Mouse (Mus musculus) MEL (cell line): ENCODE measurements around the gene Nudt19. TPM values are rescaled to one million over a fixed set of nuclear protein-coding genes. Genes with fewer than 3 reads are reported as not detected.

ENCODE experiments used
- DNase-seq: peaks from one replicate; pipeline ENCODE4 v3.0.0; 2011; ENCODE audit warnings: low read depth, low spot score
- H3K27ac ChIP-seq: 2 replicates; pipeline ENCODE4 v1.5.1; 2012; ENCODE audit warnings: low read depth, mild to moderate bottlenecking, control low read depth, low read length, moderate library complexity; ENCODE audit not compliant: control insufficient read depth
- H3K27me3 ChIP-seq, 2 experiments: fragments of 150-350 bp in 1 of 2; sonication (generic) in 1 of 2; 2 replicates each; pipeline ENCODE4 v1.6.1; 2012; ENCODE audit warnings: low read length in 2 of 2, mild to moderate bottlenecking in 2 of 2, improper control_type of control experiment in 1 of 2, moderate library complexity in 1 of 2; ENCODE audit not compliant: insufficient read depth in 2 of 2, control insufficient read depth in 1 of 2
- H3K36me3 ChIP-seq, 2 experiments: 2 replicates each; pipeline ENCODE4 v1.6.1; 2012 to 2014; ENCODE audit warnings: low read length in 2 of 2, improper control_type of control experiment in 1 of 2, inconsistent platforms in 1 of 2, mild to moderate bottlenecking in 1 of 2; ENCODE audit not compliant: insufficient read depth in 2 of 2, control insufficient read depth in 1 of 2
- H3K4me1 ChIP-seq, 2 experiments: fragments of 150-350 bp in 1 of 2; sonication (generic) in 1 of 2; 2 replicates each; pipeline ENCODE4 v1.6.1; 2012; ENCODE audit warnings: low read length in 2 of 2, improper control_type of control experiment in 1 of 2, mild to moderate bottlenecking in 1 of 2; ENCODE audit not compliant: insufficient read depth in 2 of 2, control insufficient read depth in 1 of 2
- H3K4me3 ChIP-seq, 2 experiments: fragments of 150-350 bp in 1 of 2; sonication (generic) in 1 of 2; 2 replicates each; pipeline ENCODE4 v1.5.1; 2012; ENCODE audit warnings: low read depth in 2 of 2, low read length in 2 of 2, mild to moderate bottlenecking in 2 of 2, moderate library complexity in 2 of 2, control low read depth in 1 of 2, improper control_type of control experiment in 1 of 2; ENCODE audit not compliant: control insufficient read depth in 1 of 2, insufficient read depth in 1 of 2
- H3K79me2 ChIP-seq: 2 replicates; pipeline ENCODE4 v1.6.1; 2012; ENCODE audit warnings: mild to moderate bottlenecking, low read length, moderate library complexity; ENCODE audit not compliant: control insufficient read depth, poor library complexity, insufficient read depth
- H3K9ac ChIP-seq: 2 replicates; pipeline ENCODE4 v1.6.1; 2012; ENCODE audit warnings: low read depth, mild to moderate bottlenecking, control low read depth, low read length, moderate library complexity; ENCODE audit not compliant: control insufficient read depth, poor library complexity, severe bottlenecking
- H3K9me3 ChIP-seq: fragments of 150-350 bp; sonication (generic); replicated peaks from 2 replicates; pipeline ENCODE4 v1.6.1; 2012; ENCODE audit warnings: mild to moderate bottlenecking, low read length, improper control_type of control experiment, moderate library complexity; ENCODE audit not compliant: insufficient read depth
- CHD2 ChIP-seq: IDR thresholded peaks from 2 replicates; pipeline ENCODE4 v1.6.1; 2011; ENCODE audit warnings: low read length, improper control_type of control experiment
- CTCF ChIP-seq, 3 experiments: IDR thresholded peaks in 2 of 3; conservative IDR thresholded peaks in 1 of 3; 2 replicates each; pipeline ENCODE4 v1.5.1; 2011 to 2012; ENCODE audit warnings: low read length in 3 of 3, low read depth in 2 of 3, mild to moderate bottlenecking in 2 of 3, improper control_type of control experiment in 1 of 3, inconsistent platforms in 1 of 3, mixed read lengths in 1 of 3, moderate library complexity in 1 of 3; ENCODE audit not compliant: control insufficient read depth in 1 of 3, insufficient read depth in 1 of 3, poor library complexity in 1 of 3, severe bottlenecking in 1 of 3
- ETS1 ChIP-seq: IDR thresholded peaks from 2 replicates; pipeline ENCODE4 v1.6.1; 2012; ENCODE audit warnings: low read depth, mild to moderate bottlenecking, inconsistent platforms, low read length, improper control_type of control experiment, moderate library complexity
- GATA1 ChIP-seq: IDR thresholded peaks from 2 replicates; pipeline ENCODE4 v1.6.1; 2011; ENCODE audit warnings: low read depth, low read length, improper control_type of control experiment
- JUND ChIP-seq: IDR thresholded peaks from 2 replicates; pipeline ENCODE4 v1.6.1; 2011; ENCODE audit warnings: low read depth, mild to moderate bottlenecking, improper control_type of control experiment, low read length
- MAZ ChIP-seq: IDR thresholded peaks from 2 replicates; pipeline ENCODE4 v1.6.1; 2012; ENCODE audit warnings: low read depth, mild to moderate bottlenecking, inconsistent platforms, low read length, improper control_type of control experiment
- MYB ChIP-seq: IDR thresholded peaks from 2 replicates; pipeline ENCODE4 v1.6.1; 2011; ENCODE audit warnings: mild to moderate bottlenecking, low read depth, low read length, improper control_type of control experiment
- NRF1 ChIP-seq: IDR thresholded peaks from 2 replicates; pipeline ENCODE4 v1.6.1; 2014; ENCODE audit warnings: low read depth, mild to moderate bottlenecking, inconsistent platforms, low read length, improper control_type of control experiment, moderate library complexity; ENCODE audit not compliant: poor library complexity, insufficient read depth, severe bottlenecking
- POLR2A ChIP-seq, 2 experiments: IDR thresholded peaks; 2 replicates each; pipeline ENCODE4 v1.6.1; 2011 to 2012; ENCODE audit warnings: low read length in 2 of 2, mild to moderate bottlenecking in 2 of 2, control low read depth in 1 of 2, improper control_type of control experiment in 1 of 2, low read depth in 1 of 2, moderate library complexity in 1 of 2; ENCODE audit not compliant: control insufficient read depth in 1 of 2, insufficient read depth in 1 of 2, poor library complexity in 1 of 2
- RAD21 ChIP-seq: IDR thresholded peaks from 2 replicates; pipeline ENCODE4 v1.6.1; 2011; ENCODE audit warnings: mild to moderate bottlenecking, low read depth, low read length, improper control_type of control experiment
- RCOR1 ChIP-seq: IDR thresholded peaks from 2 replicates; pipeline ENCODE4 v1.6.1; 2012; ENCODE audit warnings: low read depth, mild to moderate bottlenecking, inconsistent platforms, low read length, improper control_type of control experiment
- SMC3 ChIP-seq: IDR thresholded peaks from 2 replicates; pipeline ENCODE4 v1.6.1; 2011; ENCODE audit warnings: low read depth, low read length, improper control_type of control experiment
- TBP ChIP-seq: IDR thresholded peaks from 2 replicates; pipeline ENCODE4 v1.8.0; 2011; ENCODE audit warnings: low read depth, low read length, improper control_type of control experiment
- UBTF ChIP-seq: IDR thresholded peaks from 2 replicates; pipeline ENCODE4 v1.6.1; 2012; ENCODE audit warnings: low read depth, mild to moderate bottlenecking, inconsistent platforms, low read length, improper control_type of control experiment, moderate library complexity, borderline replicate concordance; ENCODE audit not compliant: insufficient read depth
- ZC3H11A ChIP-seq: IDR thresholded peaks from 2 replicates; pipeline ENCODE4 v1.6.1; 2012; ENCODE audit warnings: low read depth, mild to moderate bottlenecking, inconsistent platforms, low read length, improper control_type of control experiment
- ZNF384 ChIP-seq: IDR thresholded peaks from 2 replicates; pipeline ENCODE4 v1.6.1; 2012; ENCODE audit warnings: low read depth, mild to moderate bottlenecking, inconsistent platforms, low read length, improper control_type of control experiment
- polyA plus RNA-seq, 2 experiments: library from polyadenylated mRNA; stranded (reverse) in 1 of 2; unstranded in 1 of 2; fragments of >175 nt in 1 of 2; fragments of >200 nt in 1 of 2; gene quantifications; 2 replicates each; pipeline versions ENCODE4 v1.2.1 to v1.2.4; 2012; ENCODE audit warnings: low replicate concordance in 2 of 2, low read depth in 1 of 2; ENCODE audit not compliant: insufficient read length in 2 of 2, insufficient read depth in 1 of 2, missing spikeins in 1 of 2
- total RNA-seq: library from RNA; depleted of rRNA; stranded (reverse); fragments of 300-350 nt; gene quantifications from 2 replicates; pipeline ENCODE4 v1.2.3, GENCODE M21; 2012

Gene Nudt19
- total and polyA plus RNA-seq, 3 experiments, result 67.6 to 631 (median 89.1) TPM

- H3K27ac ChIP-seq, result peak overlapping the region; percentile 87
- peaks cover 13 to 27% of the 10 kb centered on the region in 2 experiments for H3K36me3 ChIP-seq
- H3K27me3 ChIP-seq, result no peaks in the 10 kb centered on the region
- peaks cover 15% of the 10 kb centered on the region for H3K79me2 ChIP-seq
- H3K4me1 ChIP-seq, result peaks cover 3 to 27% of the 10 kb centered on the region in 2 experiments
- H3K9ac ChIP-seq, result peak overlapping the region; percentile 94
- peak; percentile 84 for DNase-seq
- H3K4me3 ChIP-seq, result peak overlapping the region; percentile 78 to 83
- no peaks in the 10 kb centered on the region for H3K9me3 ChIP-seq
- TF ChIP-seq CTCF (IDR thresholded peaks at IDR 0.05 in 2 of 3, conservative IDR thresholded peaks at IDR 0.05 in 1 of 3; ENCODE audit: control insufficient read depth in 1 of 3, insufficient read depth in 1 of 3, low read depth in 2 of 3, low read length in 3 of 3, poor library complexity in 1 of 3, severe bottlenecking in 1 of 3) (peak; percentile 20 to 54 (median 22); a peak in 2 of 6 replicates), ZNF384 (peak; percentile 51), RCOR1 (no peak), RAD21 (peak; percentile 35), ZC3H11A (peak; percentile 43), GATA1 (no peak), NRF1 (no peak), SMC3 (peak; percentile 57)
Measured at GRCm38 (mm10) chr7:35553751-35554604, 2.1 kb downstream of the Nudt19 start.

- Histone ChIP-seq H3K4me1 (no peaks in the 10 kb centered on the region), H3K27me3 (no peaks in the 10 kb centered on the region), H3K79me2 (no peaks in the 10 kb centered on the region), H3K4me3 (no peak overlapping the region), H3K27ac (no peak overlapping the region), H3K36me3 (peaks cover 0 to 10% of the 10 kb centered on the region in 2 experiments; a peak in 2 of 4 replicates), H3K9ac (no peak overlapping the region)
- no peak for TF ChIP-seq ZNF384
- TF ChIP-seq MAZ, result no peak
- no peak for TF ChIP-seq MYB
- no peak for TF ChIP-seq CHD2
- TF ChIP-seq UBTF, result no peak
- TF ChIP-seq JUND, result 0 out of 2 replicates have a peak, but pooled peaks have one; percentile 11
- TF ChIP-seq CTCF (IDR thresholded peaks at IDR 0.05 in 2 of 3, conservative IDR thresholded peaks at IDR 0.05 in 1 of 3; ENCODE audit: control insufficient read depth in 1 of 3, insufficient read depth in 1 of 3, low read depth in 2 of 3, low read length in 3 of 3, poor library complexity in 1 of 3, severe bottlenecking in 1 of 3), result peak; percentile 82 to 96 (median 93)
- TF ChIP-seq SMC3, result peak; percentile 90
- TF ChIP-seq TBP, result no peak
- no peak for TF ChIP-seq RCOR1
- peak; percentile 59; the same call in 1 of the 2 replicates for TF ChIP-seq ZC3H11A
- no peak for TF ChIP-seq ETS1
- TF ChIP-seq RAD21, result peak; percentile 75
- TF ChIP-seq POLR2A (IDR thresholded peaks at IDR 0.05; ENCODE audit: control insufficient read depth in 1 of 2, insufficient read depth in 1 of 2, low read depth in 1 of 2, low read length in 2 of 2, poor library complexity in 1 of 2), result peak in 1 of 2 experiments; percentile 23; a peak in 1 of 4 replicates
- TF ChIP-seq, all 39 proteins: peak for 6
- H3K9me3 ChIP-seq, result no peaks in the 10 kb centered on the region
- peak; percentile 86 for DNase-seq
Measured at GRCm38 (mm10) chr7:35545881-35546280, 10.2 kb downstream of the Nudt19 start.
